Mouse (Mus musculus) midbrain, postnatal 0 days (tissue): Measurements from ENCODE around the gene Parn. TPM values are rescaled to one million over a fixed set of nuclear protein-coding genes. Genes with fewer than 3 reads are reported as not detected.

Experiments
- ATAC-seq: fragments of 200-750 bp; cut with Nextera tagmentation; 2 replicates; pipeline ENCODE4 v1.8.0; 2017; ENCODE audit warnings: moderate number of reproducible peaks, mild to moderate bottlenecking, moderate TSS enrichment, moderate library complexity; ENCODE audit not compliant: low FRiP score
- DNase-seq: peaks from one replicate; pipeline ENCODE4 v3.0.0-alpha.2; 2015; ENCODE audit warnings: low spot score
- H3K27ac ChIP-seq: fragments of 300-500 bp; sonication (generic); 2 replicates; pipeline ENCODE4 v1.5.1; 2014; ENCODE audit warnings: low read depth, mild to moderate bottlenecking, low read length, mixed read lengths
- H3K27me3 ChIP-seq: fragments of 300-500 bp; sonication (generic); 2 replicates; pipeline ENCODE4 v1.6.1; 2014; ENCODE audit warnings: low read length, control low read depth, mixed read lengths; ENCODE audit not compliant: insufficient read depth
- H3K36me3 ChIP-seq: fragments of 300-500 bp; sonication (generic); 2 replicates; pipeline ENCODE4 v1.6.1; 2014; ENCODE audit warnings: low read length, control low read depth, mixed read lengths; ENCODE audit not compliant: insufficient read depth
- H3K4me1 ChIP-seq: fragments of 300-500 bp; sonication (generic); 2 replicates; pipeline ENCODE4 v1.6.1; 2014; ENCODE audit warnings: mild to moderate bottlenecking, control low read depth, antibody characterized with exemption, low read length, mixed read lengths; ENCODE audit not compliant: insufficient read depth
- H3K4me2 ChIP-seq: fragments of 300-500 bp; sonication (generic); 2 replicates; pipeline ENCODE4 v1.6.1; 2014; ENCODE audit warnings: low read depth, mild to moderate bottlenecking, low read length, mixed read lengths; ENCODE audit not compliant: poor library complexity, severe bottlenecking
- H3K4me3 ChIP-seq: fragments of 300-500 bp; sonication (generic); 2 replicates; pipeline ENCODE4 v1.5.1; 2014; ENCODE audit warnings: low read depth, mild to moderate bottlenecking, low read length, moderate library complexity
- H3K9ac ChIP-seq: fragments of 300-500 bp; sonication (generic); replicated peaks from 2 replicates; pipeline ENCODE4 v1.6.1; 2014; ENCODE audit warnings: mild to moderate bottlenecking, low read length, moderate library complexity, mixed read lengths; ENCODE audit not compliant: poor library complexity, severe bottlenecking
- H3K9me3 ChIP-seq: fragments of 300-500 bp; sonication (generic); 2 replicates; pipeline ENCODE4 v1.6.1; 2016; ENCODE audit warnings: low read length, control low read depth
- CTCF ChIP-seq: IDR thresholded peaks from 2 replicates; pipeline ENCODE4 v1.5.1; 2016; ENCODE audit warnings: antibody characterized with exemption, mild to moderate bottlenecking
- WGBS: fragments of 180-500 bp; shearing (Covaris S2); extraction: QIAGEN DNeasy Blood & Tissue Kit; methylation state at CpG from one replicate; pipeline ENCODE4 v1.1.7; 2014; 5-methylcytosine and 5-hydroxymethylcytosine counted together
- polyA plus RNA-seq: library from polyadenylated mRNA; unstranded; fragments of >200 nt; fragmentation: Nextera tagmentation; extraction: Ambion mirVana; gene quantifications from 2 replicates; pipeline ENCODE4 v1.2.1, GENCODE M21; 2015
- total RNA-seq: library from RNA; depleted of rRNA; stranded (reverse); fragments of >200 nt; gene quantifications from 2 replicates; pipeline ENCODE4 v1.2.3, GENCODE M21; 2014; rRNA removed

The Parn gene
- total and polyA plus RNA-seq, 2 experiments from 2014 or later: 11.8 to 28.0 TPM

GRCm38 (mm10) chr16:13498923-13499322, 169.0 kb downstream of the Parn start:
- Histone ChIP-seq H3K36me3 (no peaks in the 10 kb centered on the region), H3K9me3 (no peaks in the 10 kb centered on the region), H3K27me3 (no peaks in the 10 kb centered on the region), H3K4me1 (no peaks in the 10 kb centered on the region), H3K9ac (no peak overlapping the region), H3K4me3 (no peak overlapping the region), H3K27ac (no peak overlapping the region), H3K4me2 (no peak overlapping the region)
- ATAC-seq (no peak), DNase-seq (no peak)
- 83% methylated on average over 3 of the region's 3 CpGs for WGBS
- TF ChIP-seq CTCF: no peak

GRCm38 (mm10) chr16:13493981-13494380, 174.0 kb downstream of the Parn start:
- DNase-seq (peak; percentile 37), ATAC-seq (no peak; the same call in 1 of the 2 replicates)
- TF ChIP-seq CTCF: no peak
- 83% methylated on average over 3 of the region's 3 CpGs for WGBS
- no peaks in the 10 kb centered on the region for H3K36me3 ChIP-seq
- H3K4me3 ChIP-seq: no peak overlapping the region
- no peak overlapping the region for H3K4me2 ChIP-seq
- no peaks in the 10 kb centered on the region for H3K27me3 ChIP-seq
- H3K9me3 ChIP-seq: no peaks in the 10 kb centered on the region
- no peaks in the 10 kb centered on the region for H3K4me1 ChIP-seq
- H3K27ac ChIP-seq: no peak overlapping the region
- H3K9ac ChIP-seq: no peak overlapping the region

GRCm38 (mm10) chr16:13492996-13493395, 175.0 kb downstream of the Parn start:
- no peak for ATAC-seq
- Histone ChIP-seq H3K36me3 (no peaks in the 10 kb centered on the region), H3K9ac (no peak overlapping the region), H3K4me1 (no peaks in the 10 kb centered on the region), H3K27ac (no peak overlapping the region), H3K9me3 (no peaks in the 10 kb centered on the region), H3K27me3 (no peaks in the 10 kb centered on the region), H3K4me2 (no peak overlapping the region), H3K4me3 (no peak overlapping the region)
- DNase-seq: no peak
- WGBS: 70% methylated on average over 3 of the region's 3 CpGs
- TF ChIP-seq CTCF: no peak

- Histone ChIP-seq H3K27ac (no peak overlapping the region), H3K9me3 (no peaks in the 10 kb centered on the region), H3K4me3 (no peak overlapping the region), H3K9ac (no peak overlapping the region), H3K36me3 (no peaks in the 10 kb centered on the region), H3K27me3 (no peaks in the 10 kb centered on the region), H3K4me2 (no peak overlapping the region), H3K4me1 (no peaks in the 10 kb centered on the region)
- ATAC-seq (no peak), DNase-seq (peak; percentile 32)
- 58% methylated on average over 3 of the region's 3 CpGs for WGBS
- no peak for TF ChIP-seq CTCF
These were observed 176.2 kb downstream of the Parn start for GRCm38 (mm10) chr16:13491776-13492175.

Other genes with a start within 250 kb of the Parn start
- 37.5 and 38.9 TPM in 2 replicates for gene Bfar, start 3.7 kb upstream of the Parn start, total RNA-seq
- 37.1 and 38.3 TPM in 2 replicates for gene Bfar, start 3.7 kb upstream of the Parn start, polyA plus RNA-seq
- gene 3110001I22Rik, start 3.8 kb upstream of the Parn start, total RNA-seq: 3.1 and 5.4 TPM in 2 replicates
- gene 3110001I22Rik, start 3.8 kb upstream of the Parn start, polyA plus RNA-seq: 3.2 and 4.0 TPM in 2 replicates
- gene Pla2g10, start 62.8 kb upstream of the Parn start, total RNA-seq: not detected in 2 replicates
- gene Pla2g10, start 62.8 kb upstream of the Parn start, polyA plus RNA-seq: not detected in 2 replicates
- gene Rrn3, start 112.5 kb upstream of the Parn start, total RNA-seq: 77.5 and 85.5 TPM in 2 replicates
- gene Rrn3, start 112.5 kb upstream of the Parn start, polyA plus RNA-seq: 74.6 and 80.8 TPM in 2 replicates
- gene Ntan1, start 150.7 kb upstream of the Parn start, total RNA-seq: 148 and 162 TPM in 2 replicates
- gene Ntan1, start 150.7 kb upstream of the Parn start, polyA plus RNA-seq: 224 and 237 TPM in 2 replicates
- gene Pdxdc1, start 235.0 kb upstream of the Parn start, total RNA-seq: 77.1 and 86.5 TPM in 2 replicates
- 59.6 and 65.8 TPM in 2 replicates for gene Pdxdc1, start 235.0 kb upstream of the Parn start, polyA plus RNA-seq
- 53.9 and 58.3 TPM in 2 replicates for gene Mpv17l, start 235.0 kb upstream of the Parn start, total RNA-seq
- gene Mpv17l, start 235.0 kb upstream of the Parn start, polyA plus RNA-seq: 50.9 and 52.8 TPM in 2 replicates